ENCODE assay signal across 8 mouse cellular contexts in the genomic region with DNA sequence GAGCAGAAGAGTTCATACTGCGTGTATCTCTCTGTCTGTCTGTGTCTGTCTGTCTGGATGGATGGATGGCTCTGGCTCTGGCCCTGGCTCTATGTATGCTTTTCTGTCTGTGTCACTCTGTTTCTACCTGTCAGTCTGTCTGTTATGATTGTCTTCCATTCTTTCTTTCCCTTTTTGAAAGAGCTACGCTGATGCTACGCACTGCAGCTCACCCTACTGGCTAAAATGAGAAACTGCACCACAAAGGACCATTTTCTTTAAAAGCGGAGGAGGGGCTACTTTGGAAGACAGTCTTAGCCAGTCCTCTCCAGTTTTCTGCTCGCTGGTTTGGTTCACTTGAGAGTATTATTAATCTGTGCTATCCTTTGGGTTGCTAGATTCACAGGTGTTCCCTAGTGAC.
DNase-seq lines count a peak whose midpoint lies in the region; ATAC-seq and TF ChIP-seq lines count a peak whose summit lies in the region.
"Had no signal": no experiment of that assay in that cellular context is flagged by ENCODE, and none has a peak within 500 bp of the region (broad histone marks: within the 10 kb centered on the region; RNA-seq: fewer than 3 reads in every experiment).

No protein-coding gene starts in this region.

- no peaks in the 10 kb centered on the region for H3K79me2 ChIP-seq in liver, adult 2 months (ENCODE audit: control insufficient read depth, insufficient read depth, low read length)

- DNase-seq in liver, adult 2 months (ENCODE audit: extremely low read depth, low read depth, low spot score): peak; percentile 6
- peak; percentile 39 for DNase-seq in ES-E14 (ENCODE audit: low read depth, low spot score)
- DNase-seq in brain, adult 2 months (ENCODE audit: low read depth, low spot score): peak; percentile 45
- peak; percentile 77 for DNase-seq in lung, postnatal 0 days (ENCODE audit: low spot score)
- peak; percentile 52 for DNase-seq in thymus, postnatal 14 days

- no peaks in the 10 kb centered on the region for H3K9me3 ChIP-seq in liver, embryonic 12.5 days (replicated peaks)
- H3K9me3 ChIP-seq in ES-E14 (ENCODE audit: control insufficient read depth, insufficient read depth, low read depth, low read length): no peaks in the 10 kb centered on the region
- no peaks in the 10 kb centered on the region for H3K9me3 ChIP-seq in lung, postnatal 0 days (ENCODE audit: low read length)

- H3K36me3 ChIP-seq in liver, adult 2 months (ENCODE audit: control insufficient read depth, insufficient read depth, low read length): no peaks in the 10 kb centered on the region
- no peaks in the 10 kb centered on the region for H3K36me3 ChIP-seq in liver, embryonic 12.5 days
- H3K36me3 ChIP-seq in ES-E14 (ENCODE audit: control insufficient read depth, insufficient read depth, low read length, poor library complexity, severe bottlenecking): no peaks in the 10 kb centered on the region
- no peaks in the 10 kb centered on the region for H3K36me3 ChIP-seq in lung, postnatal 0 days (ENCODE audit: insufficient read depth, low read length)

- 0 out of 2 replicates have a peak, but pooled peaks cover 2% of the 10 kb centered on the region for H3K27me3 ChIP-seq in liver, adult 2 months (ENCODE audit: control insufficient read depth, insufficient read depth, low read length)
- H3K27me3 ChIP-seq in liver, embryonic 12.5 days (replicated peaks): peaks cover 20% of the 10 kb centered on the region
- no peaks in the 10 kb centered on the region for H3K27me3 ChIP-seq in lung, postnatal 0 days (replicated peaks; ENCODE audit: insufficient read depth, low read length)

- no peak overlapping the region for H3K4me3 ChIP-seq in liver, adult 2 months (ENCODE audit: insufficient read depth, low read depth, low read length)
- no peak overlapping the region for H3K4me3 ChIP-seq in liver, embryonic 12.5 days
- no peak overlapping the region for H3K4me3 ChIP-seq in ES-E14 (ENCODE audit: insufficient read depth in 1 of 2, low read depth in 1 of 2, low read length in 2 of 2, poor library complexity in 1 of 2, severe bottlenecking in 1 of 2)
- no peak overlapping the region for H3K4me3 ChIP-seq in lung, postnatal 0 days (ENCODE audit: low read depth, low read length)

- no peak overlapping the region for H3K4me2 ChIP-seq in liver, embryonic 12.5 days
- no peak overlapping the region for H3K4me2 ChIP-seq in lung, postnatal 0 days (replicated peaks; ENCODE audit: low read depth, low read length)

- TF ChIP-seq EP300 in lung, postnatal 0 days (IDR thresholded peaks at IDR 0.05): no peak

- H3K27ac ChIP-seq in liver, adult 2 months (replicated peaks; ENCODE audit: insufficient read depth, low read depth, low read length): no peak overlapping the region
- no peak overlapping the region for H3K27ac ChIP-seq in liver, embryonic 12.5 days
- no peak overlapping the region for H3K27ac ChIP-seq in ES-E14 (ENCODE audit: insufficient read depth, low read depth, low read length, poor library complexity, severe bottlenecking)
- H3K27ac ChIP-seq in lung, postnatal 0 days (ENCODE audit: low read length): no peak overlapping the region
- H3K27ac ChIP-seq: macrophage had no signal

- no peak overlapping the region for H3K9ac ChIP-seq in liver, adult 2 months (ENCODE audit: low read depth, low read length)
- H3K9ac ChIP-seq in liver, embryonic 12.5 days: no peak overlapping the region
- H3K9ac ChIP-seq in ES-E14 (ENCODE audit: insufficient read depth, low read depth, low read length, poor library complexity, severe bottlenecking): no peak overlapping the region
- H3K9ac ChIP-seq in lung, postnatal 0 days (replicated peaks; ENCODE audit: low read depth): no peak overlapping the region

- no peak for TF ChIP-seq POLR2A in liver, adult 2 months (IDR thresholded peaks at IDR 0.05; ENCODE audit: extremely low read depth, insufficient read depth, low read length)

- no peak for ATAC-seq in liver, embryonic 12.5 days
- ATAC-seq in inflammation-experienced regulatory T-cells, adult 6 months: peak; percentile 82
- ATAC-seq in lung, postnatal 0 days: no peak

- no peaks in the 10 kb centered on the region for H3K4me1 ChIP-seq in liver, adult 2 months (ENCODE audit: control insufficient read depth, insufficient read depth, low read length)
- H3K4me1 ChIP-seq in liver, embryonic 12.5 days: no peaks in the 10 kb centered on the region
- no peaks in the 10 kb centered on the region for H3K4me1 ChIP-seq in ES-E14 (ENCODE audit: control insufficient read depth in 2 of 2, insufficient read depth in 2 of 2, low read length in 2 of 2, poor library complexity in 1 of 2)
- H3K4me1 ChIP-seq in lung, postnatal 0 days (ENCODE audit: insufficient read depth, low read depth, low read length): no peaks in the 10 kb centered on the region

- in situ Hi-C loops in ES-E14 (cut with MboI; ENCODE audit: low sequenced_read_pairs in 2 of 2, unreplicated experiment in 2 of 2): no loop called here

- WGBS in liver, adult 2 months: 20% methylated on average over 5 of the region's 5 CpGs
- 21% methylated on average over 5 of the region's 5 CpGs for WGBS in liver, embryonic 12.5 days (ENCODE audit: insufficient replicate concordance)
- 22% methylated on average over 5 of the region's 5 CpGs for WGBS in lung, postnatal 0 days

- TF ChIP-seq CTCF in liver, adult 2 months (IDR thresholded peaks at IDR 0.05; ENCODE audit: low read depth, low read length): peak; percentile 51
- peak; percentile 91 for TF ChIP-seq CTCF in lung, postnatal 0 days (IDR thresholded peaks at IDR 0.05)

TF ChIP-seq in ES-E14, 5 proteins besides CTCF, POLR2A, EP300 and RAD21:
- TF ChIP-seq CHD2 (IDR thresholded peaks at IDR 0.05; ENCODE audit: low read depth, low read length): no peak
- TF ChIP-seq ZC3H11A (IDR thresholded peaks at IDR 0.05; ENCODE audit: borderline replicate concordance, low read depth, low read length): peak; percentile 30; the same call in 1 of the 2 replicates
- no peak for TF ChIP-seq HCFC1 (IDR thresholded peaks at IDR 0.05; ENCODE audit: borderline replicate concordance, insufficient read depth, low read length)
- TF ChIP-seq MAFK (IDR thresholded peaks at IDR 0.05; ENCODE audit: insufficient read depth, low read depth, low read length): no peak
- TF ChIP-seq ZNF384 (IDR thresholded peaks at IDR 0.05; ENCODE audit: low read depth, low read length): no peak

Comparison
In these comparisons a context has a peak if more than half of its experiments do, and no peak if none do; other contexts are left out.
1. DNase-seq: peak in every context shown above with its lines; median percentile 77 in lung, postnatal 0 days; 52 in thymus, postnatal 14 days; 45 in brain, adult 2 months; 39 in ES-E14; 6 in liver, adult 2 months.